In the genomic region with DNA sequence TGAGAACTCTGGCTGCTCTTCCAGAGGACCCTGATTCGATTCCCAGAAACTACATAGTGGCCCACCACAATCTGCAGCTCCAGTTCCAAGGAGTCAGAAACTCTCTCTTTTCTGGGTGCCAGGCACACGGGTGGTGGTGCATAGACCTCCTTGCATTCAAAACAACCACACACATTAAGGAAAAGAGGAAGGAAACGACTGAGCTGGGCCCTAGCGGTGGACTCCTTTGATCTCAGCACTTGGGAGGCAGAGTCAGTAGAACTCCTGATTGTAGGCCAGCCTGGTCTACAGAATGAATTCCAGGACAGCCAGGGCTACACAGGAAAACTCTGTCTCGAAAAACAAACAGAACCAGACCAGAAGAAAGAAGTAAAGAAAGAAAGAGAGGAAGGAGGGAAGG, we compare ENCODE assay signal across 27 mouse cellular contexts. TPM values are rescaled to one million over a fixed set of nuclear protein-coding genes. Genes with fewer than 3 reads are reported as not detected.
A peak's percentile ranks its signal among the peaks of the same experiment; 100 is the strongest.
DNase-seq lines count a peak whose midpoint lies in the region; ATAC-seq lines count a peak whose summit lies in the region.
"Had no signal": no experiment of that assay in that cellular context is flagged by ENCODE, and none has a peak within 500 bp of the region (broad histone marks: within the 10 kb centered on the region; RNA-seq: fewer than 3 reads in every experiment).

No protein-coding gene starts in this region.

- no peaks in the 10 kb centered on the region for H3K36me3 ChIP-seq in heart, embryonic 15.5 days
- no peaks in the 10 kb centered on the region for H3K36me3 ChIP-seq in splenic B cell, adult 2 months (ENCODE audit: control insufficient read depth, insufficient read depth, low read length, poor library complexity, severe bottlenecking)
- H3K36me3 ChIP-seq: forebrain, embryonic 10.5 days; G1E; heart, embryonic 12.5 days; hindbrain, embryonic 12.5 days; hindbrain, embryonic 15.5 days had no signal

- no peak overlapping the region for H3K9ac ChIP-seq in heart, embryonic 15.5 days
- H3K9ac ChIP-seq: forebrain, embryonic 13.5 days; heart, embryonic 12.5 days; hindbrain, embryonic 12.5 days; hindbrain, embryonic 15.5 days had no signal

- WGBS in heart, embryonic 15.5 days: 60% methylated on average over 5 of the region's 5 CpGs

- peak overlapping the region; percentile 38; the same call in 1 of the 2 replicates for H3K27ac ChIP-seq in heart, embryonic 15.5 days
- H3K27ac ChIP-seq: forebrain, embryonic 10.5 days; forebrain, embryonic 13.5 days; hindbrain, embryonic 12.5 days; hindbrain, embryonic 15.5 days had no signal

- H3K4me2 ChIP-seq in heart, embryonic 15.5 days: no peak overlapping the region
- H3K4me2 ChIP-seq: forebrain, embryonic 13.5 days; heart, embryonic 12.5 days; hindbrain, embryonic 12.5 days; hindbrain, embryonic 15.5 days had no signal

- DNase-seq in heart, postnatal 4 days: no peak
- DNase-seq in 416B (ENCODE audit: low read depth): peak; percentile 38
- DNase-seq in B cell, adult 2 months: peak; percentile 49 to 56
- DNase-seq in splenic B cell, adult 2 months (ENCODE audit: low read depth, low spot score): peak; percentile 55
- no peak for DNase-seq in frontal cortex, postnatal 25 days (ENCODE audit: low spot score in 2 of 2)
- DNase-seq: adrenal gland, adult 2 months; adrenal gland, postnatal 14 days; cerebellum, adult 11 months; cerebellum, adult 2 months; cerebellum, adult 9-11 months; cerebellum, postnatal 36 days; gastrocnemius, postnatal 10 days; heart, adult 11 months; heart, postnatal 10 days; kidney, adult 2 months had no signal

- H3K4me3 ChIP-seq in heart, embryonic 15.5 days: no peak overlapping the region
- H3K4me3 ChIP-seq: forebrain, embryonic 10.5 days; forebrain, embryonic 13.5 days; heart, embryonic 12.5 days; hindbrain, embryonic 12.5 days; hindbrain, embryonic 15.5 days had no signal

- ATAC-seq in heart, embryonic 15.5 days (replicated peaks; ENCODE audit: insufficient number of reproducible peaks, insufficient read depth, low FRiP score, low read depth): no peak
- ATAC-seq: forebrain, embryonic 13.5 days; forebrain, embryonic 16.5 days; intestine, postnatal 0 days had no signal

- H3K9me3 ChIP-seq in heart, embryonic 15.5 days (replicated peaks): no peaks in the 10 kb centered on the region
- H3K9me3 ChIP-seq: forebrain, embryonic 10.5 days; forebrain, embryonic 13.5 days; heart, embryonic 12.5 days; hindbrain, embryonic 12.5 days; hindbrain, embryonic 15.5 days had no signal

- peaks cover 21% of the 10 kb centered on the region for H3K4me1 ChIP-seq in heart, embryonic 15.5 days (replicated peaks)

- no peaks in the 10 kb centered on the region for H3K27me3 ChIP-seq in heart, embryonic 15.5 days
- H3K27me3 ChIP-seq in splenic B cell, adult 2 months (ENCODE audit: control insufficient read depth, insufficient read depth, low read length, poor library complexity, severe bottlenecking): no peaks in the 10 kb centered on the region
- H3K27me3 ChIP-seq: CH12.LX; forebrain, embryonic 13.5 days; heart, embryonic 12.5 days; hindbrain, embryonic 12.5 days; hindbrain, embryonic 15.5 days had no signal

RNA-seq across cellular contexts. Expression of a gene that starts 4.4 kb away (rescaled TPM):
- 41.2 and 48.0 TPM in 2 replicates for polyA plus RNA-seq in heart, embryonic 15.5 days (2015; fragmentation: Nextera tagmentation; extraction: Ambion mirVana)
- total RNA-seq in heart, postnatal 4 days (2021): 10 to 100 TPM; 41.1 to 46.8 TPM

RNA-seq across cellular contexts. Expression of a gene that starts 22.7 kb away (rescaled TPM):
- 6.7 and 8.3 TPM in 2 replicates for polyA plus RNA-seq in heart, embryonic 15.5 days (2015; fragmentation: Nextera tagmentation; extraction: Ambion mirVana)
- total RNA-seq in heart, postnatal 4 days (2021): 10 to 100 TPM; 30.9 to 31.4 TPM

RNA-seq across cellular contexts. Expression of a gene that starts 59.6 kb away (rescaled TPM):
- polyA plus RNA-seq in heart, embryonic 15.5 days (2015; fragmentation: Nextera tagmentation; extraction: Ambion mirVana): 1.2 and 1.3 TPM in 2 replicates
- total RNA-seq in heart, postnatal 4 days (2021): under 1 TPM; 0.50 TPM
- total RNA-seq: CH12.LX; G1E; gastrocnemius, postnatal 10 days; gastrocnemius, postnatal 4 days; heart, postnatal 10 days; hematopoietic stem cell, adult 5-6 weeks had no signal
- polyA plus RNA-seq: G1E had no signal

Comparison
In these comparisons a context has a peak if more than half of its experiments do, and no peak if none do; other contexts are left out.
1. DNase-seq: peak in 416B (single experiment), B cell, adult 2 months (2 of 2) and splenic B cell, adult 2 months (single experiment); none in heart, postnatal 4 days (single experiment) and frontal cortex, postnatal 25 days (0 of 2).